Mouse (Mus musculus) WW6 (cell line): ENCODE measurements around the gene Flvcr2.

ENCODE experiments used
- DNase-seq: peaks from one replicate; pipeline ENCODE4 v3.0.0-alpha.2; 2013; ENCODE audit warnings: low read depth, low spot score

The Flvcr2 gene

GRCm38 (mm10) chr12:85859111-85859510 lies 112.8 kb downstream of the Flvcr2 start:
- DNase-seq: no peak

DNA sequence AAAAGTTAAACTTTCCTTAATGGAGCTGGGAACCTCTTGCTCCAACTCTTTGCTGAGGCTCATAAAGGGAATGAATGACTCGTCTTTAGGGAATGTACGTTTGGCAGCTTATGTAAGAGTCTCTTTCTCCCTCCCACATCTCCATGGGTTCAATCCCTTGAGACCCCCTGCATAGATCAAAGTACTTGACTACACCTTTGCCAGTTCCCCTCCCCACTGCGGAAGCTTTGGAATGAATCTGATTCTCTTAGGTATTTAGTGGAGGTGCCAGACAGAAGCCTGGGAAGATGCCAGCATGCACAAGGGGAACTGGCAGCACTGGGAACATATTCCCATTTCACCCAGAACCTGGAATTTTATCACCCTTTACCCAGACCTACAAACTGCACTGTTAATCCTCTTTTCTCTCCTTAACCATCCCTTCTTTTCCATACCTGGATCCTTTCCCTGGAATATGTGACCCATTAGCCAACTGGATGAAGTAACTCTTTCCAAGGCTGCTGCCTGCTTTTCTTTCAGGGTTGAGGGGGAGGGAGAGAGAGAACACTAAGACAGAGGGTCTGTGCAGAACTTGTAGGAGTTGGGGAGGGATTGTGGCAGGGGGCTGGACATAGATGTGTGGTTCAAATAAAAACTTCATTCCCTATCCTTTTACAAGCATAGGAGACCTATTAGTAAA lies 113.3 kb downstream of the Flvcr2 start:
- DNase-seq: no peak

DNA sequence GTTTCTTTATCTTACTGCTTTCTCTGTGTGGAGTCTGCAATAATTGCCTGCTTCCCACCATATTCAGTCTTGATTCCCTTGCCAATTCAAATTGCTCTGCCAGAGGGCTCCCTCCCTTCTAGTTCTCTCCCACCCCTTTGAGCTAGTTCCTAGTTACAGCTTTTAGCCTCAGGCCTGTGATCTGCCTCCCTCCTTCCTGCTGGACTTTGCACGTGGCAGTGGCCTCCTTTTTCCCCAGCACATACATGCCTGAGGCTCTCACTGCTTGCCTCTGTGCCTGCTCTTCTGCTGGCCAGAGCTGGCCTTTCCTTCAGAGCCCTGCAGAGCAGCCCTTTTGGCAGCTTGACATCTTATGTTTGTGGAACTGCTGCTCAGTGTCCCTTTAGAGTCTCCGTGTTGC lies 116.2 kb downstream of the Flvcr2 start:
- no peak for DNase-seq
